Mouse (Mus musculus) gastrocnemius, adult 8-10 months (tissue): ENCODE measurements around the gene Tmem38a. TPM values are rescaled to one million over a fixed set of nuclear protein-coding genes. Genes with fewer than 3 reads are reported as not detected.

Source experiments
- DNase-seq, 2 experiments: peaks; one replicate each; pipeline ENCODE4 v3.0.0; 2022; ENCODE audit warnings: low spot score in 2 of 2
- total RNA-seq, 4 experiments: library from RNA; stranded (reverse); gene quantifications; 2 replicates each; pipeline ENCODE4 v1.2.4; 2022

The Tmem38a gene
- 1,000 to 10,000 TPM; 1,273 to 1,305 (median 1,290) TPM for total RNA-seq

DNA sequence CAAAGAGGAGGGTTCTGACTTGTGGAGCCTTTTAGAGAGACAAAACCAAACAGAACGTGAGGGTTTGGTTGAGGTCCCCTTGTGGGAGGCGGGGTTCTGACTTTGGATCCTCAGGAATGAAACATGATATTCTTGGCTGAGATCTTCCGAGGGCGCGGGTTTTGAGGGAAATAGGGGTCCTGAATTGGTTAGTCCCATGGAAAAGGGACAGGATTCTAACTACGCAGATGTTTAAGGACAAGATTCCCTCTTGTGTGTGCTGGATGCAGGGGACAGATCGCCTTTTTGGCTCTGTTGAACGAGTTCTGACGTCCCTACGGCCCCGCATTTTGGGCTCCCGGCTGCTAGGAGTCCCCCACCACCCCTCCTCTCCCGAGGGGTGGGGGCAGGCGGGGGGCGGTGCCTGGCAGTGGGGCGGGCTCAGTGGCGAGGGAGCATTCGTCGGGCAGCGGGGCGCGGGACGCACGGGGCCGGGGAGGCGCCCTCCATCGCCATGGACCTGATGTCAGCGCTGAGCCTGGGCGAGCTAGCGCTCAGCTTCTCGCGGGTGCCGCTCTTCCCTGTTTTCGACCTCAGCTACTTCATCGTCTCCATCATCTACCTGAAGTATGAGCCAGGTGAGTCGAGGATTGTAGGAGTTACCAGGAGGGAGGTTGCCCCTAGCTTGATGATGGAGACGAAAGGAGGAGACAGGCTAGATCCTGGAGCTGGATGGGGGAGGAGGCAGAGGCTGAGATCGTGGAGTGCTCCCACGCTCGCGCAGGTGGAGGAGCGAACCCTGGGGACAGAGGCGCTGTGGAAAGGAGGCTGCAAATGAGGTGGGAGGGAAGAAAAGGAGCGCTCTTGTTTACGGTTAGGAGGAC is at the start of gene Tmem38a:
TSS of gene Tmem38a (plus strand) at position 445 of the 863 bp plus-strand sequence.
- DNase-seq, result peak; percentile 80 to 83

DNA sequence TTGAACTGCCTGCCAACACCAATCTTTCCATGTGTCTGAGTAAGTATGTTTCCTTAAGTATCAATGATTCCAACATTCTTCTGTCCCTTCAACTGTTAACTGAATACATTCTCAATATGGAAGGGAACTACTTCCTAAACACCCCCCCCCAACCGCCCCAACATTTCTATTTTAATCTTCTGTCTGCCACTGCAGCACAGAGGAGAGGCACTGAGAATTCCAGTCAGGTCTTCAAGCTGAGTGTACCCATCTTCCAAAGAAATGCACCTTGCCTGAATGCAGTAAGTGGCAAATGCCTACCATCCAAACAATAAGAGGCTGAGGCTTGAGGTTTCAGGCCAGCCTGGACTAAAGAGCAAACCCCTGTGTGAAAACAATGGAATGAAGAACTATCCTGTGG is 39.8 kb upstream of the Tmem38a start:
- DNase-seq, result no peak

DNA sequence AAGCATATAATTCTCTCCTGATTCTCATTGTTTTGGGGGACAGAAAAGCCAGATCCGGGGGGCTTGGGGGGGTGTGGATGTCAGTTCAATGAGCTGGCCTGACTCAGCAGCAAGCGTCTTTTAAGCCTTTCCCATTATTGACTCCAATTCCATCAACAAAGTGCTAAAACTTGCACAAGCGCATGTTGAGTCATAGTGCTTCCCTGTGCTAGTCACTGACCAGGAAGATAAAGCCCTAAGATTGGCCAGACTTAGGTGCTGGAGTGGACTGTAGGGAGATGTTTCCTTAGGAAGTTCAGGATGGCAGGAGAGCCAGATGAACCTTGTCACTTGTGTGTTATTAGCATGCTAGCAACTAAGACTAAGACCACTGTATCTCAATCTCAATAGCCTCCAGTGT is 37.0 kb upstream of the Tmem38a start:
- DNase-seq, result no peak

DNA sequence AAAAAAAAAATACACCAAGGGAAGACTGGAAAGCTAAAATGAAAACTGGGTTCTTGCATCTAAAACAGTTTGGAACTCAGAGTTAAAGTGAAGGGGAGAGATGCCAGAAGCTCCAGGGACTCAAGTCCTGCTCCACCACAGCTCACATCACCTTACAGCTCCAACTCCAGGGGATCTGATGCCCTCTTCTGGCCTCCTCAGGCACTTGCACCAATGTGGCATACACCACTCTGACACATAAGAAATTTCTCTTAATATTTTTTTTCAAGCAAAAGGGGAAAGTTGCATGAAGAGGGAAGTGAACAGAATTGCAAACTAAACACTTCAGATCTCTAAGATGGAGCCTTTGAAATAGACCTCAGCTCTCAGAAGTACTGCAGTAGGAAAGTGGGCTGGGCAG is 32.6 kb upstream of the Tmem38a start:
- DNase-seq, result no peak

DNA sequence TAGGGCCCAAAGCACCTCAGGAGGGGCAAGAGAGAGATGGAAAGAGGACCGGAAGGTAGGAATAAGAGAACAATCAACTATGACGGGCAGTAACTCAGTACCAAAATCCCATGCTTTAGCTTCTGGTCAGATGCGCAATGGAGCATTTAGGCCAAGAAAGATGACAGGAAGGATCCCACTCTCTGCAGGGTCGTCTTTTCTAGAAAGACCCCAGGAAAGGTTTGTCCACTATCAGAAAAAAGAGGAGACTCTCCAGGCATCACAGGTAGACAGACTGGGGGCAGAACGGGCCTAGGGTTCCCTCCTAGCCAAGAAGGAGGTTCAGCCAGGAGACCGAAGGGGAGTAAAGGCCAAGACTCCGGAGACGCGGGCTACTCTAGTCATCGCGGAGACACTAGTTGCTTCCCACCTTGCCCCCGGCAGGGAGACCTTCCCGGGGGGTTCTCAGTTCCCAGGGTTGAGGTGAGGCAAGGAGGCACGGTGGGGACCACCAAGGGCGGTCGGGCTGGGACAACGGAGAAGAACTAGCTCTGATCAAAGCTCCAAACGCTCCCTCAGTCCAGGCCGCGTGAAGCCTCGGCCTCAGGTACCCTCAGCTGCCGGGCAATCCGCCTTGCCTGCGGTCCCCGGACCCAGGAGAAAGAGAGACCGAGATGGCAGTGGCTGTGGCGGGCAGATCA is 24.6 kb upstream of the Tmem38a start:
- peak in 1 of 2 experiments; percentile 13 for DNase-seq

DNA sequence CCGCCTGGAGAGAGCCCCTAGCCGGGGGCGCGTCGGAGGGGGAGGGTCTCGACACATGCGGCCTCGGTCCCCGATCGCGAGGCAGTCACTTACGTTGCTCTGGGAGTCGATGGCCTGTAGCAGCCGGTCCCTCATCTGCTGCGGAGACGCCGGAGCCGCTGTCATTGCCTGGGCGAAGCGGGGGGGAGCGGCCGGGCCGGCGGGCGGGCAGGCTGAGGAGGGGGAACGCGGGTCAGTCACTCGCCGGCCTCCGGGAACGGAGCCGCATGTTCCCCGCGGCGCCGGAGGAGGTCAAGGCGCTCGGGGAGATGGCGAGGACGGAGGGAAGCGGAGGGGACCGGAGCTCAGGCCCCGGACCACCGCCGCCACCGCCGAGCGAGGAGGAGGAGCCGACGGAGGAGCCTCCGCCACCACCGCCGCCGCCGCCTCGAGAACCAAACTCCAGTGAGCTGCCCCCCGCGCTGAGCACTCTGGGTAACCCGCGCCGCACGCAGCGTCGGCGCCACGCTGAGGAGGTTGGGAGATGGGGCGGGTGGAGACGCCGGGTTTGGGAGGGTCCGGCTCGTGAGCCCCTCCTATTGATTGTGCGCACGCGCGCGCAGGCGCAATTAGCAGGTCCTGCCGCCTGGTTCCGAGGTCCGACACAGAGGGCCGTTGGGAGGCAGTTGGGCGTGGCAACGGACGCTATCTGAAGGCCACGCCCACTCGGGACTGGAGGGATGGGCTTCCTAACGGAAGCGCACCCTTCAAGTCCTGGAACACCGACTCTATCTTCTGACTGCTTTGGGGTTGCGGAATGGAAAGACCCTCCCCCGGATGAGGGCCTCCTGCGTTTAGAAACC is 23.8 kb upstream of the Tmem38a start, which contains the start of gene Med26:
TSS of gene Med26 (minus strand) at position 469 of the 842 bp plus-strand sequence.
- DNase-seq, result peak; percentile 95 to 98

DNA sequence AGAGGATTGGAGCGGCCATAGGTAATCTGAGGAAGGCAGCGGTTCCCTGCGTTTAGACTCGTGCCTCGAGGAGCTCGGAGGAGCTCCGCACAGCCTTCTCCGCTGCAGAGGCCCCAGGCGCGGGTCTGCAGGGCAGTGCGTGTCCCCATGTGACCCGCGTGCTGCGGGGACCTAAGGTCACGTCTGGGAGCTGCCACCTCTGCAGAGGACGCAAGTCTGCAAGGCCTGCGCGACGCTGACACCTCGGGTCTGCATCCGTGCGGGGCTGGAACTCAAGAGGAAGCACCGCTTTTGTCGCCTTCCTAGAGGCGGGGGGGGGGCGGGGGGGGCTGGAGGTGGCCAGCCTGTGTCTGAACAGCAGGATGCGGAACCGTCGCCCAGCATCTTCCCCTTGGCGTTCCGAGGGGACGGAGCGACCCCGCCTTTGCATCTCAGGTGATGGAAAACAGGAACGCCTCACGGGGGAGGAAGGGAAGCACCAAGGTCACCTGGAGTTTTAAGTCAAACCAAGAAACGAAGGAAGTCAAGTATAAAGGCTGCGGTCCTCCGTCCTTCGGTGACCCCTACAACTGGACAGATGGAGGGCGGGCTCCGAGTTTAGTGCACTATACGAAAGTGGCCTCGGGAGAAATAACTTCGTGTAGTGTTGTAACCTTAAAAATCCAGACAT is 23.1 kb upstream of the Tmem38a start:
- no peak for DNase-seq

DNA sequence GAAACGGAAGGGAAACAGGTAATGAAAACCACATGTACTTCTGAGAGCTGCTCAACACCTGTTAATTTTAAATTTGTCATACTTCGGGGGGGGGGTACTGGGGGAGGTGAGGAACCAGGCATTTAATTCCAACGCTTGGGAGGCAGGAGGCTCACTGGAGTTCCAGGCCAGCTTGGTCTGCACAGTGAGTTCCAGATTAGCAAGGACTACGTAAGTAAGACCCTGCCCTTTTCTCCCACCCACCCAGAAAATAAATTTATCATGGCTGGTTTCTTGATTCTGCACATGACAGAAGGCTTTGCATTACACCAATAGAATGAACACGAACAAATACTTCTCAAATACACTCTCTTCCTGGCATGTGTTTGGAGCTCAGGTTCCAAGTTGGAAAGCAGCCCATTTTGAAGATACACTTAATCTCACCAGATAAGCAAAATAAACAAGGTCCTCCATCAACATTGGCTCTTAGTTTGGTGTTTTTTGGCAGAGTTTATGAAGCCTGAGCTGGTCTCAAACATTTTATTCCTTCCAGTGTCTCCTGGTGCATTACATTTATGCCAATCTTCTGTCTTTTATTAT is 22.5 kb upstream of the Tmem38a start:
- DNase-seq, result no peak

DNA sequence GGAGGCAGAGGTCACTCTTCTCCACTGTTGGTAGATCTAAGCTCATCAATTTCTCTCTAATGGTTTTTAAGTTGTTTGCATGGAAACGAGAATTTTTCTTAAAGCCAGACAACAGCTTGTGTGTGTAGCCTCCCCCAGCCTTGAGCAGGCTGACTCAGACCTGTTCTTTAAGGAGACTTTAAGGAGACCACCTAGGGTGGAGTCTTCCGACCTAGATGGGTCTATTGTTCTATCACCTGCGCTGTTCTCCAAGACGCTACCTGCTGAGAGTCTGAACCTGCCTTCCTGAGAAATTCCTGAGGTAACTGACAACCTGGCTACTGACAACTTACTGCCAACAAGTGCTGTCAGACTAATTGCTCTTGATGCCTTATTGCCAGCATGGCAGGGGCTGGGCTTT is 16.1 kb upstream of the Tmem38a start:
- DNase-seq, result no peak

DNA sequence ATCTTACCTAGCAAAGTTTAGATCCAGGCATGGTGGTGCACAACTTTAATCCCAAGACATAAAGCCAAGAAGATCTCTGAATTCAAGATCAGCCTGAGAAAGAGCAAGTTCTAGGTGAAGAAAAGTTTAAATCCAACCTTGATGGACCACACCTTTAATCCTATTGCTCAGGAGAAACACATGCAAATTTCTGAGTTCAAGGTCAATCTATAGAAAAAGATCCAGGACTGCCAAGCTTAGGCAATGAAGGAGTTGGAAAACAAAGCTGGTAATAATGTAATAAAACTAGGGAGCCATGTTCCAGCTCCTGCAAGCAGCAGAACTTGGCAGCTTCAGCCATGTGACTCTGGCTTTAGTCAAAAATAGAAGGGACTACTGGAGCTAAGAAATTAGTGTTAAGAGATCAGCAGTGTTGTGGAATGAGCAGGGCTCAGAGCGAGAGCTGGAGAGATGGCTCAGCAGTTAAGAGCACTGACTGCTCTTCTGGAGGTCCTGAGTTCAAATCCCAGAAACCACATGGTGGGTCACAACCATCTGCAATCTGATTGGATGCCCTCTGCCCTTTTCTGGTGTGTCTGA is 10.7 kb upstream of the Tmem38a start:
- peak; percentile 27 to 48 for DNase-seq

DNA sequence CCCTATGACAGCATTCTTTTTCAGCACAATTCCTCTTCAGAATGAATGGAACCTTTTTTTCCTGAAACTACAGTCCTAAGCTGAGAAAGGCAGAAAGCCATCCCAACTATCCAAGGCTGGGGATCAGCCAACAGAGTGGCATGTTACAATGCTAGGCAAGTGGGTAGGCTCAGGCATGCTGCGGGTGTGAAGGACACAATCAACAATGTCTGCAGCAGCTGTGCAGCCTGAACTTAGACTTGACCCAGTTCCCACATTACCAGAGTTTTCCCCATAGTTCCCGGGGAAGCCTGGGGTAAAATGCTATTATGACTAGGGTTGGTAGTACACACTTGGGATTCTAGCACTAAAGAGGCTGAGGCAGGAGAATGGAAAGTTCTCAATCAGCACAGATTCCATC is 5.9 kb upstream of the Tmem38a start:
- DNase-seq, result no peak

DNA sequence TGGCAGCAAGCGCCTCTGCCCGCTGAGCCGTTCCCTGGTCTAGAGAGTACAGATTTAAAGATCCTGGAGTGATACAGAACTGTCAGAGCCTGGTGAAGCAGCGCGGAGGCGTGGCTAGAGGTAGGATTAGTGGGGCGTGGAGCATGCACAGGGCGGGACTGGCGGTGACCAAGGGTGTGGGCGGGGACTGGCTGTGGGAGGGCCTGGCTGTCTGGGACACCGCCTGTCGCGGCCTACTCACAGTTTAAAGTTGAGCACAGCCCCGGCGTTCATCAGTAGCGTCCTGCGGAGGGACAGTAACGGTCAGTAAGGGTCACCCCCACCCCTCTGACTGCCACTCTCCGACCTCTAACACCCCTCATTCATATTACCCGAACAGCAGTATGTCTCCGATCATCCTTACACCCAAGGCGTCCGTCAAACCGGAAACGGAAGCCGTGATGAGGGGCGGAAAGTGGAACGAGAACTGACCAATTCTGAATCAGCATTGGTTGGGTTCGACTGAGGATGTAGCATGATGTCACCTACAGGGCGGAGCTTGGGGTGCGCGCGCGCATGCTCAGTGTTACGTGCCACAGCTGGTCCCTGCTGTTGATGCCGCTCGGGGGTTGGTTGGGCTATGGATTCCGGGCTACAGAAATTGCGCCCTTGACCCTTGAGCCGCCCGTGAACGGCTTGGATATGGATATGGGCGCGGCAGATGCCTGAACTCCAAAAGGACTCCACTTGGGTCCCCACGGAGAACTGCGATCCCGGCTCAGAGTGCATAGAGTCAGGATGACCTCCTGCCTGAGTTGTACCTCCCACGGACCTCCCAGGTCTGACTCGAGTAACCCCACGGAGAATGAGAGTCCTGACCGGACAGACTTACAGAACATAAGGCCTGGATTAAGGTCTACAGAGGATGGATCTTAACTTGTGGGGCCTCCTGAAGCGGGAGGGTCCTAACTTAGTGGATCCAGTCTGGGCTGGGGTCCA is 933 bp upstream of the Tmem38a start, which contains the start of gene Smim7:
TSS of gene Smim7 (minus strand) at position 456 of the 978 bp plus-strand sequence.
- peak; percentile 98 for DNase-seq

DNA sequence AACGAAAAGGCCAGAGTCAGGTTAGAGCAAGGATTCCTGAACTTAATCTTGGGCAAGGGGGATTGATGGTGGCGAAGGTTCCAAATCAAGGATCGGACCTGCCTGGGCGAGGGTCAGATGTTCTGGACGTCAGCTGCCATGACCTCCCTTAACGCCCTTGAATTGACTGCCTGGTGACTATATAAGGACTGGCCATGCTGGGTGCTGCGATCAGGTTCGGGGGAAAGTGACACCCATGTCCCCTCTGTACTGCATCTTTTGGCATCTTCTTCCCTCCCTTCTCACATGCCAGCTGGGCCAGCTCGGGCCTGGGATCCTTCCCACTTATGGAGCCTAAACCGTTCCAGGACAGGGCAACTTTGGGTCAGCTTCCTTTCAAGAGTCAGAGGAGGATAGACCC is 652 bp downstream of the Tmem38a start:
- peak; percentile 74 to 85 for DNase-seq

DNA sequence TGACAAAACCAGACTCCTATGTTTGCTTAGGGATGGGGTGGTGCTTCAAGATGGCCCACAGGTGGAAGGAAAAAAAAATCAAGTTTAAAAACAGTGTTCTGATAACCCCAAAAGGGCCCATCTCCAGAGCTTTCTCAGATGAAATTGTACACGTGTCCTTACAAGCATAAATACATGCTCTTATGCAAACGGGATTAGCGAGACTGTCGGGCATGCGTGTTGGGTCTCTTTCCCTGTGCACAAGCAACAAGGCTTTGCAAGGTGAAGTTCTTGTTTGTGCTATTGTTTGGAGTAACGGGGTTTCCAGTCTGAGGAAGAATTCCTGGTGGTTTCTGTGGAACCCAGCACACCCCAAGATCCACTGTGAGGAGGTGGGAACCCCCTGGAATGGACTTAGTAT is 1.6 kb downstream of the Tmem38a start:
- DNase-seq, result no peak

DNA sequence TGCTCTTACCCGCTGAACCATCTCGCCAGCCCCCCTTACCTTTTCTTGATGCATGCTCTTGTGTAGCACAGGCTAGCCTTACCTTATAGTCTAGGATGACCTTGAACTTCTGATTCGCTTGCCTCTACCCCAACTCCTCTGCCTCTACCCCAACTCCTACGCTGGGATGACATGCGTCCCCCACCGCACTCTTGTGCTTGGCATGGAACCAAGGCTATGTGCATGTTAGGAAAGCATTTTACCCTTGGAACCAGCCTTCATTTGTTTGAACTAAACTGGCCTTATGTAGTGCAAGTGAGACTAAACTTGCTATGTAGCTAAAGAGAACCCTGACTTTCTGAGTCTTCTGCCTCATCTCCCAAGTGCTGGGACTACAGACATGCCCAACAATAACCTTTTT is 4.1 kb downstream of the Tmem38a start:
- DNase-seq, result no peak

DNA sequence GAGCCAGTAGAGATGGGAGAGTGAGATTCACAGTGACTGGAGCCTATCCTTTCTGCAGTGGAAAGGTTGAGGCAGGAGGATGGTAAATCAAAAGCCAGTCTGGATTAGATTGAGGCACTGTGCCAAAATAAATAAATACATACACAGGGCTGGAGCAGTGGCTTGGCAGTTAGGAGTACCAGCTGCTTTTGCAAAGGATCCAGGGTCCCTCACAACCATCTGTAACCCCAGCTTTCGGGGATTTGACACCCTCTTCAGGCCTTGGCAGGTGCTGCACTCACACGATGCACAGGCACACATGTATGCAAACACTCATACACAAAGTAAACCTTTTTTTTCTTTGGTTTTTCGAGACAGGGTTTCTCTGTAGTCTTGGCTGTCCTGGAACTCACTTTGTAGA is 5.4 kb downstream of the Tmem38a start:
- DNase-seq, result no peak

DNA sequence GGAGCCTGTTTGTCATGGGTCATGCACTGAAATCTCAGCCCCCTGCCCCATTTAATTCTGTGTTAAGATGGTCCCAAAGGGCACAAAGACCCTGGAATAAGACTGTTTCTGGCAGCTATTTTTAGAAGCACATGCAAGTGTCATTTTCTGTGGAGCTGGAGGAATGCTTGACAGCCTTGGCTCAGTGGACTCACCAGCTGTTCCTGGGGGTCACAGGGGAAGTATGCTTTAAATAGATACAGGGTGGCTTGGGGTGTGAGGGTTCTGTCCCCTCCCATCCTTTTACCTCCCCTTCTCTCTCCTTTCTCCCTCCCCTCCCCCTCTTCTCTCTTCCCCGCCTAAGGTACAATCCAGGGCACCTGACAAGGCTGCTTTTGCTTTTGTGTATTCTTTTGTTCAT is 6.1 kb downstream of the Tmem38a start:
- DNase-seq, result no peak

DNA sequence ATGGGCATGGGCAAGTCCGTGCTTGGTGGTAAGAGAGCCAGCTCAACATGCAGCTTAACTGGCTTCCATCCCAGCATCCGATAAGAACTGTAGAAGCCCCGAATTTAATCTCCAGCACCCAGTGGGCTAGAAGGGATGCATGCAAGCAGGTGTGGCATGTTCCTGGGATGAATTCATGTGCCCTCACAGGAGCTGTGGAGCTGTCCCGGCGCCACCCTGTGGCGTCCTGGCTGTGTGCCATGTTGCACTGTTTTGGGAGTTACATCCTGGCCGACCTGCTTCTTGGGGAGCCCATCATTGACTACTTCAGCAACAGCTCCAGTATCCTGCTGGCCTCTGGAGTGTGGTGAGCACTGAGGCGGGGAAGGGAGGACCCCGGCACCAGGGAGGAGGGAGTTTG is 7.5 kb downstream of the Tmem38a start:
- DNase-seq, result no peak
